Mouse (Mus musculus) liver, postnatal 0 days (tissue): ENCODE measurements around the gene Vps26c. TPM values are rescaled to one million over a fixed set of nuclear protein-coding genes. Genes with fewer than 3 reads are reported as not detected.
A peak's percentile ranks its signal among the peaks of the same experiment; 100 is the strongest.

ENCODE experiments used
- ATAC-seq: fragments of 200-750 bp; cut with Nextera tagmentation; 2 replicates; pipeline ENCODE4 v1.8.0; 2017; ENCODE audit warnings: mild to moderate bottlenecking, moderate library complexity
- DNase-seq: peaks from one replicate; pipeline ENCODE4 v3.0.0-alpha.2; 2016
- H3K27ac ChIP-seq: fragments of 300-500 bp; sonication (generic); 2 replicates; pipeline ENCODE4 v1.5.1; 2014; ENCODE audit warnings: antibody characterized with exemption, moderate library complexity, mild to moderate bottlenecking, low read depth
- H3K27me3 ChIP-seq: fragments of 300-500 bp; sonication (generic); 2 replicates; pipeline ENCODE4 v1.6.1; 2014; ENCODE audit warnings: low read length, control low read depth, mixed read lengths; ENCODE audit not compliant: insufficient read depth
- H3K36me3 ChIP-seq: fragments of 300-500 bp; sonication (generic); replicated peaks from 2 replicates; pipeline ENCODE4 v1.6.1; 2014; ENCODE audit warnings: mild to moderate bottlenecking, control low read depth, low read length, moderate library complexity, mixed read lengths; ENCODE audit not compliant: insufficient read depth
- H3K4me1 ChIP-seq: fragments of 300-500 bp; sonication (generic); 2 replicates; pipeline ENCODE4 v1.6.1; 2014; ENCODE audit warnings: antibody characterized with exemption, mild to moderate bottlenecking, control low read depth; ENCODE audit not compliant: insufficient read depth
- H3K4me2 ChIP-seq: fragments of 300-500 bp; sonication (generic); 2 replicates; pipeline ENCODE4 v1.6.1; 2014; ENCODE audit warnings: low read depth, mild to moderate bottlenecking, low read length, moderate library complexity, mixed read lengths
- H3K4me3 ChIP-seq: fragments of 300-500 bp; sonication (generic); 2 replicates; pipeline ENCODE4 v1.5.1; 2014; ENCODE audit warnings: low read depth, low read length
- H3K9ac ChIP-seq: fragments of 300-500 bp; sonication (generic); replicated peaks from 2 replicates; pipeline ENCODE4 v1.6.1; 2014; ENCODE audit warnings: mild to moderate bottlenecking, moderate library complexity
- H3K9me3 ChIP-seq: fragments of 300-500 bp; sonication (generic); 2 replicates; pipeline ENCODE4 v1.6.1; 2016; ENCODE audit warnings: mild to moderate bottlenecking, control low read depth, low read length, mixed read lengths
- CTCF ChIP-seq: sonication (generic); IDR thresholded peaks from 2 replicates; pipeline ENCODE4 v1.5.1; 2016; ENCODE audit warnings: antibody characterized with exemption, low read depth
- EP300 ChIP-seq: IDR thresholded peaks from 2 replicates; pipeline ENCODE4 v1.6.1; 2016; ENCODE audit warnings: antibody characterized with exemption, low read depth, mild to moderate bottlenecking
- WGBS: fragments of 180-500 bp; shearing (Covaris S2); extraction: QIAGEN DNeasy Blood & Tissue Kit; methylation state at CpG from one replicate; pipeline ENCODE4 v1.1.7; 2014; ENCODE audit not compliant: insufficient replicate concordance; 5-methylcytosine and 5-hydroxymethylcytosine counted together
- polyA plus RNA-seq: library from polyadenylated mRNA; unstranded; fragments of >200 nt; fragmentation: Nextera tagmentation; extraction: Ambion mirVana; gene quantifications from 2 replicates; pipeline ENCODE4 v1.2.1, GENCODE M21; 2015

The Vps26c gene
- polyA plus RNA-seq, 1 experiment from 2014 or later: 16.4 TPM

- ATAC-seq: no peak
Observed at GRCm38 (mm10) chr16:94540140-94540539, 13.5 kb upstream of the Vps26c start.

GRCm38 (mm10) chr16:94537159-94537527 is 10.5 kb upstream of the Vps26c start:
- WGBS: 25% methylated on average over 9 of the region's 9 CpGs
- Histone ChIP-seq H3K27me3 (no peaks in the 10 kb centered on the region), H3K4me1 (peaks cover 16% of the 10 kb centered on the region), H3K4me3 (no peak overlapping the region), H3K9ac (no peak overlapping the region), H3K4me2 (peak overlapping the region; percentile 1; the same call in 1 of the 2 replicates), H3K9me3 (no peaks in the 10 kb centered on the region), H3K36me3 (no peaks in the 10 kb centered on the region), H3K27ac (peak overlapping the region; percentile 87)
- peak; percentile 74 for DNase-seq
- TF ChIP-seq CTCF (no peak), EP300 (peak; percentile 64; the same call in 1 of the 2 replicates)
- ATAC-seq: peak; percentile 94

More at GRCm38 (mm10) chr16:94540140-94540539, 13.5 kb upstream of the Vps26c start:
- Histone ChIP-seq H3K4me3 (no peak overlapping the region), H3K36me3 (no peaks in the 10 kb centered on the region), H3K4me2 (no peak overlapping the region), H3K4me1 (peaks cover 22% of the 10 kb centered on the region), H3K27ac (no peak overlapping the region), H3K9ac (no peak overlapping the region), H3K9me3 (no peaks in the 10 kb centered on the region), H3K27me3 (no peaks in the 10 kb centered on the region)
- 91% methylated on average over 9 of the region's 9 CpGs for WGBS
- DNase-seq: no peak
- no peak for TF ChIP-seq CTCF
- TF ChIP-seq EP300: no peak

GRCm38 (mm10) chr16:94536417-94537158 is 10.0 kb upstream of the Vps26c start:
- 64% methylated on average over 7 of the region's 7 CpGs for WGBS
- no peak overlapping the region for H3K9ac ChIP-seq
- H3K4me3 ChIP-seq: no peak overlapping the region
- TF ChIP-seq CTCF (no peak), EP300 (no peak)
- no peak for DNase-seq
- H3K36me3 ChIP-seq: no peaks in the 10 kb centered on the region
- no peaks in the 10 kb centered on the region for H3K9me3 ChIP-seq
- ATAC-seq: peak; percentile 80
- no peaks in the 10 kb centered on the region for H3K27me3 ChIP-seq
- H3K4me1 ChIP-seq: peaks cover 16% of the 10 kb centered on the region
- peak overlapping the region; percentile 1; the same call in 1 of the 2 replicates for H3K4me2 ChIP-seq
- peak overlapping the region; percentile 87 for H3K27ac ChIP-seq

- no peak overlapping the region for H3K9ac ChIP-seq
- H3K4me1 ChIP-seq: peaks cover 21% of the 10 kb centered on the region
- no peak for ATAC-seq
- no peaks in the 10 kb centered on the region for H3K9me3 ChIP-seq
- no peaks in the 10 kb centered on the region for H3K27me3 ChIP-seq
- H3K4me2 ChIP-seq: no peak overlapping the region
- WGBS: 83% methylated on average over 5 of the region's 5 CpGs
- peak overlapping the region; percentile 87 for H3K27ac ChIP-seq
- H3K4me3 ChIP-seq: no peak overlapping the region
- no peak for TF ChIP-seq EP300
- TF ChIP-seq CTCF: no peak
- H3K36me3 ChIP-seq: no peaks in the 10 kb centered on the region
- no peak for DNase-seq
Observed at GRCm38 (mm10) chr16:94535716-94536115, 9.1 kb upstream of the Vps26c start.

DNA sequence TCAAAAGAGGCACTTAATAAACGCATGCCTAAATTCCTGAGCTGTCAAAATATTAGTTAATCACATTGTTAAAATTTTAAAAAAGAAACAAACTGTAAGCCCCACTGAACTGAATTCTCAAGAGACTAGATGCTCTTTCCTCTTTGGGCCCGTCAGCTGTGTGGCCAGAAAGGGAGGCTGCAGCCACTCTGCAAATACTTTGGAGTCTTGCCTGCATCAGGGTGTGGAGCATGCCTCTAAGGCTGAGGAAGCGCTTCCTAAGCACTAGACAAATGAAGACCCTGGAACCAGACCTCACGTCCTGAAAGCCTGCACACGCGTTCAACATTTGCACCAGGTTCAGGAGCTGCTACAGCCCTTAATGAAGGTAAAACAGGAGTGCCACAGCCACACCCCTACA is 7.0 kb upstream of the Vps26c start:
- ATAC-seq (no peak), DNase-seq (no peak)
- WGBS: 80% methylated on average over 6 of the region's 6 CpGs
- Histone ChIP-seq H3K9ac (no peak overlapping the region), H3K9me3 (no peaks in the 10 kb centered on the region), H3K36me3 (no peaks in the 10 kb centered on the region), H3K27me3 (no peaks in the 10 kb centered on the region), H3K4me1 (peaks cover 22% of the 10 kb centered on the region), H3K4me3 (no peak overlapping the region), H3K4me2 (no peak overlapping the region), H3K27ac (no peak overlapping the region)
- TF ChIP-seq CTCF (no peak), EP300 (no peak)

GRCm38 (mm10) chr16:94531268-94531667 is 4.6 kb upstream of the Vps26c start:
- H3K27ac ChIP-seq: no peak overlapping the region
- H3K4me1 ChIP-seq: peaks cover 23% of the 10 kb centered on the region
- H3K4me3 ChIP-seq: no peak overlapping the region
- no peak overlapping the region for H3K4me2 ChIP-seq
- WGBS: 83% methylated on average over 4 of the region's 4 CpGs
- no peaks in the 10 kb centered on the region for H3K36me3 ChIP-seq
- no peaks in the 10 kb centered on the region for H3K9me3 ChIP-seq
- TF ChIP-seq CTCF (no peak), EP300 (no peak)
- no peak for ATAC-seq
- no peaks in the 10 kb centered on the region for H3K27me3 ChIP-seq
- no peak overlapping the region for H3K9ac ChIP-seq
- DNase-seq: no peak

DNA sequence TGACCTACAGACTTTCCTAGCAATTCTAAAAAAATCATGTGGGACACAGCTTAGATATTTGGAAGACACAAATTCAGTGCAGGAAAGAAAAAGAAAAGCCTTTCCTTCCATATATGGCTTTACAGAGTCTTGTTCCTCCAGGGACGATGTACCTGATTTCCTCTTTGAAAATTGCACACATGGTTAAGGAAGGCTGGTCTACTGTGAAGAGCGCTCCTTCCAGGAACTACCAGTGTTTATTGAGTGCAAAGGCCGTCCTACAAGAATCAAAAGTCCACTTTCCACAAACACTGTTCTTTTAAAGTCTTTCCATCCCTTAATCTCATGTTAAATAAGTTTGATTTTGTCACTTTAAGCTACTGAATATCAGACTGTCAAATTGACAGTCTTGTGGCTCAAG is 916 bp upstream of the Vps26c start:
- H3K4me1 ChIP-seq: peaks cover 37% of the 10 kb centered on the region
- TF ChIP-seq CTCF (no peak), EP300 (no peak)
- no peaks in the 10 kb centered on the region for H3K27me3 ChIP-seq
- no peak for ATAC-seq
- H3K36me3 ChIP-seq: no peaks in the 10 kb centered on the region
- 30% methylated on average over 3 of the region's 3 CpGs for WGBS
- peak overlapping the region; percentile 90 for H3K9ac ChIP-seq
- H3K4me3 ChIP-seq: peak overlapping the region; percentile 93
- DNase-seq: no peak
- peak overlapping the region; percentile 87 for H3K4me2 ChIP-seq
- peak overlapping the region; percentile 98 for H3K27ac ChIP-seq
- no peaks in the 10 kb centered on the region for H3K9me3 ChIP-seq
